ENCODE assay signal across 8 mouse cellular contexts in the genomic region with DNA sequence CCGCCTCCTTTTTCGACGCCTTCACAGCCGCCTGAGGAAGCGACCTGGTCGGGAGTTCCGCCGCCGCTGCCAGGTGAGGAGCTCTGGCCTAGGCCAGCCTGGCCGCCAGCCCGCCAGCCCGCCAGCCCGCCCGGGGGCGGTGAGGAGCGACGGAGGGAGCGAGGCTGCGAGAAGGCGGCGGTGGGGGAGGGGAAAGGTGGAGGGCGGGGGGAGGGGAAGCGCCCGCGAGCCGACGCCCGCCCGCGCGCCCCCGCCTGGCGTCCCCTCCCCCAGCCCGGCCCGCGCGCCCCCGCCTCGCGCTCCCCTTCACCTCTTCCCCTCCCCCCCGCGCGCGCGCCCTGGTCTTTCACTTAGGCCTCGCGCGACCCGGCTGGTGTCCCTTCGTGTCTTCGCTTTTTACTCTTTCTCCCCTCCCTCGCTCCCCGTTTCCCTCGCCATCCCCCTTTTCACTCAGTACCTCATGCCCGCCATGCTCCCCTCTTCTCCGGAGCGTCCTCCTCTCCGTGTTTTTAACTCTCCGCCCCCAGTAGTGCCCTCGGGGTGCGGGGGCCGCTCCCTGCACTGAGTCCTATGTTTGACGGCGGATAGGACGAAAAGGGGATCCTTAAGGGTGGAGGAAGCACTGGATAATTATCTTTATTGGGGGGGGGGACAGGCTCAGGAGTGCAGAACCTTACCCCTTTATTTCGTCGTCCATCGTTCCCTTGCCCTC. TPM values are rescaled to one million over a fixed set of nuclear protein-coding genes. Genes with fewer than 3 reads are reported as not detected.
DNase-seq lines count a peak whose midpoint lies in the region; ATAC-seq and TF ChIP-seq lines count a peak whose summit lies in the region.

No protein-coding gene starts in this region.

- under 1% methylated on average over 51 of the region's 68 CpGs for WGBS in heart, adult 2 months
- under 1% methylated on average over 32 of the region's 68 CpGs for WGBS in kidney, embryonic 15.5 days
- under 1% methylated on average over 36 of the region's 68 CpGs for WGBS in liver, embryonic 14.5 days (ENCODE audit: insufficient replicate concordance)
- WGBS in neural tube, embryonic 14.5 days = 0% methylated on average over 17 of the region's 68 CpGs

- peak; percentile 72 to 73 for DNase-seq in B cell, adult 2 months
- peak; percentile 48 to 66 for DNase-seq in adrenal gland, adult 18-20 months (ENCODE audit: low spot score in 2 of 2)
- DNase-seq in embryo, embryonic 11.5 days (ENCODE audit: low read depth, low spot score) = peak; percentile 65
- DNase-seq in heart, adult 2 months = no peak
- peak; percentile 36 to 46 (median 38) for DNase-seq in liver, embryonic 14.5 days (ENCODE audit: low read depth in 3 of 3, low spot score in 3 of 3)
- peak; percentile 87 for DNase-seq in thymus, postnatal 14 days

- peak overlapping the region; percentile 97 for H3K9ac ChIP-seq in heart, adult 2 months (ENCODE audit: low read depth, low read length)
- H3K9ac ChIP-seq in kidney, embryonic 15.5 days = peak overlapping the region; percentile 93
- H3K9ac ChIP-seq in liver, embryonic 14.5 days (replicated peaks) = peak overlapping the region; percentile 98
- H3K9ac ChIP-seq in neural tube, embryonic 14.5 days (replicated peaks; ENCODE audit: low read depth, low read length) = peak overlapping the region; percentile 92

- peak; percentile 55 for ATAC-seq in kidney, embryonic 15.5 days (replicated peaks; ENCODE audit: low FRiP score)
- ATAC-seq in liver, embryonic 14.5 days (ENCODE audit: insufficient read depth) = peak; percentile 32
- peak; percentile 35 for ATAC-seq in neural tube, embryonic 14.5 days (ENCODE audit: low read depth)

- peaks cover 26% of the 10 kb centered on the region for H3K36me3 ChIP-seq in heart, adult 2 months (ENCODE audit: control insufficient read depth, insufficient read depth, low read length)
- H3K36me3 ChIP-seq in kidney, embryonic 15.5 days = no peaks in the 10 kb centered on the region
- no peaks in the 10 kb centered on the region for H3K36me3 ChIP-seq in liver, embryonic 14.5 days (replicated peaks; ENCODE audit: control insufficient read depth, insufficient read depth, low read depth)
- no peaks in the 10 kb centered on the region for H3K36me3 ChIP-seq in neural tube, embryonic 14.5 days (ENCODE audit: control insufficient read depth, insufficient read depth, low read length)

- no peaks in the 10 kb centered on the region for H3K27me3 ChIP-seq in heart, adult 2 months (ENCODE audit: control insufficient read depth, insufficient read depth, low read length)
- no peaks in the 10 kb centered on the region for H3K27me3 ChIP-seq in kidney, embryonic 15.5 days
- H3K27me3 ChIP-seq in liver, embryonic 14.5 days (ENCODE audit: control insufficient read depth, insufficient read depth, low read length) = no peaks in the 10 kb centered on the region
- no peaks in the 10 kb centered on the region for H3K27me3 ChIP-seq in neural tube, embryonic 14.5 days (ENCODE audit: control insufficient read depth, insufficient read depth, low read length)

- H3K4me3 ChIP-seq in heart, adult 2 months = peak overlapping the region; percentile 73
- H3K4me3 ChIP-seq in kidney, embryonic 15.5 days (replicated peaks) = peak overlapping the region; percentile 87
- H3K4me3 ChIP-seq in liver, embryonic 14.5 days (ENCODE audit: insufficient read depth in 1 of 2, low read depth in 2 of 2, low read length in 2 of 2) = peak overlapping the region; percentile 78 to 81
- H3K4me3 ChIP-seq in neural tube, embryonic 14.5 days (ENCODE audit: low read depth, low read length) = peak overlapping the region; percentile 83

- H3K79me2 ChIP-seq in heart, adult 2 months (replicated peaks; ENCODE audit: control insufficient read depth, insufficient read depth, low read length) = peaks cover 9% of the 10 kb centered on the region

- intact Hi-C loops in heart, adult 2 months (cut with DNase I) = loop anchor here (2.0 to 10.0 kb wide), 4 partner anchors 29 to 171 kb away; a partner anchor contains a TSS

- TF ChIP-seq POLR2A in heart, adult 2 months (IDR thresholded peaks at IDR 0.05; ENCODE audit: insufficient read depth, low read depth, low read length) = no peak

- peak overlapping the region; percentile 81 for H3K4me2 ChIP-seq in kidney, embryonic 15.5 days
- H3K4me2 ChIP-seq in liver, embryonic 14.5 days (ENCODE audit: low read depth) = peak overlapping the region; percentile 95
- peak overlapping the region; percentile 79 for H3K4me2 ChIP-seq in neural tube, embryonic 14.5 days (ENCODE audit: low read depth, low read length)

- peak overlapping the region; percentile 93 for H3K27ac ChIP-seq in heart, adult 2 months
- H3K27ac ChIP-seq in kidney, embryonic 15.5 days = peak overlapping the region; percentile 94
- H3K27ac ChIP-seq in liver, embryonic 14.5 days = peak overlapping the region; percentile 90
- H3K27ac ChIP-seq in neural tube, embryonic 14.5 days (ENCODE audit: low read depth, low read length) = peak overlapping the region; percentile 96

- TF ChIP-seq CTCF in heart, adult 2 months (IDR thresholded peaks at IDR 0.05) = no peak
- no peak for TF ChIP-seq CTCF in liver, embryonic 14.5 days (IDR thresholded peaks at IDR 0.05; ENCODE audit: low read depth)

- peaks cover 7% of the 10 kb centered on the region for H3K4me1 ChIP-seq in heart, adult 2 months (ENCODE audit: control insufficient read depth, insufficient read depth, low read length)
- peaks cover 23% of the 10 kb centered on the region for H3K4me1 ChIP-seq in kidney, embryonic 15.5 days
- H3K4me1 ChIP-seq in liver, embryonic 14.5 days (replicated peaks; ENCODE audit: control insufficient read depth in 2 of 2, insufficient read depth in 2 of 2, low read length in 1 of 2) = peaks cover 19% of the 10 kb centered on the region in 2 experiments
- H3K4me1 ChIP-seq in neural tube, embryonic 14.5 days (ENCODE audit: control insufficient read depth, insufficient read depth, low read length) = peaks cover 18% of the 10 kb centered on the region

- no peak for TF ChIP-seq EP300 in heart, adult 2 months (IDR thresholded peaks at IDR 0.05; ENCODE audit: insufficient read depth, low read depth, low read length)
- TF ChIP-seq EP300 in liver, embryonic 14.5 days (IDR thresholded peaks at IDR 0.05; ENCODE audit: low read depth) = no peak

- no peaks in the 10 kb centered on the region for H3K9me3 ChIP-seq in kidney, embryonic 15.5 days (replicated peaks)
- no peaks in the 10 kb centered on the region for H3K9me3 ChIP-seq in liver, embryonic 14.5 days (ENCODE audit: control insufficient read depth, low read length)
- H3K9me3 ChIP-seq in neural tube, embryonic 14.5 days (ENCODE audit: control insufficient read depth, low read length) = no peaks in the 10 kb centered on the region

RNA-seq across cellular contexts. Expression of a gene that starts 0.5 kb away (rescaled TPM):
- total RNA-seq in adrenal gland, adult 18-20 months (2021) = 10 to 100 TPM; 50.0 to 64.5 TPM
- total RNA-seq in heart, adult 2 months (2021) = 10 to 100 TPM; 40.0 to 45.3 TPM
- 17.7 and 21.0 TPM in 2 replicates for polyA plus RNA-seq in heart, adult 2 months (2012; rRNA removed)
- 12.8 and 16.2 TPM in 2 replicates for polyA plus RNA-seq in kidney, embryonic 15.5 days (2015; fragmentation: Nextera tagmentation; extraction: Ambion mirVana)
- polyA plus RNA-seq in liver, embryonic 14.5 days (2012; rRNA removed) = 4.4 and 5.6 TPM in 2 replicates
- 2.2 and 3.2 TPM in 2 replicates for polyA plus RNA-seq in liver, embryonic 14.5 days (2014; fragmentation: Nextera tagmentation; extraction: Ambion mirVana)
- 14.3 and 21.6 TPM in 2 replicates for polyA plus RNA-seq in neural tube, embryonic 14.5 days (2014; fragmentation: Nextera tagmentation; extraction: Ambion mirVana)

RNA-seq across cellular contexts. Expression of a gene that starts 28.5 kb away (rescaled TPM):
- 1 to 10 TPM; 8.6 to 9.1 TPM for total RNA-seq in adrenal gland, adult 18-20 months (2021)
- total RNA-seq in heart, adult 2 months (2021) = 10 to 100 TPM; 35.7 to 36.5 TPM
- polyA plus RNA-seq in heart, adult 2 months (2012; rRNA removed) = 45.6 and 45.9 TPM in 2 replicates
- 3.9 and 4.1 TPM in 2 replicates for polyA plus RNA-seq in kidney, embryonic 15.5 days (2015; fragmentation: Nextera tagmentation; extraction: Ambion mirVana)
- polyA plus RNA-seq in liver, embryonic 14.5 days (2012; rRNA removed) = 3.9 and 4.6 TPM in 2 replicates
- 1.0 and 1.6 TPM in 2 replicates for polyA plus RNA-seq in liver, embryonic 14.5 days (2014; fragmentation: Nextera tagmentation; extraction: Ambion mirVana)
- 7.3 and 8.5 TPM in 2 replicates for polyA plus RNA-seq in neural tube, embryonic 14.5 days (2014; fragmentation: Nextera tagmentation; extraction: Ambion mirVana)

RNA-seq across cellular contexts. Expression of a gene that starts 39.5 kb away (rescaled TPM):
- total RNA-seq in adrenal gland, adult 18-20 months (2021) = 10 to 100 TPM; 48.5 to 51.0 TPM
- 10 to 100 TPM; 16.6 to 17.1 TPM for total RNA-seq in heart, adult 2 months (2021)
- polyA plus RNA-seq in heart, adult 2 months (2012; rRNA removed) = 32.9 and 33.7 TPM in 2 replicates
- polyA plus RNA-seq in kidney, embryonic 15.5 days (2015; fragmentation: Nextera tagmentation; extraction: Ambion mirVana) = 26.1 and 26.7 TPM in 2 replicates
- 7.6 and 8.9 TPM in 2 replicates for polyA plus RNA-seq in liver, embryonic 14.5 days (2012; rRNA removed)
- polyA plus RNA-seq in liver, embryonic 14.5 days (2014; fragmentation: Nextera tagmentation; extraction: Ambion mirVana) = 3.2 TPM in 2 replicates
- 11.6 and 12.6 TPM in 2 replicates for polyA plus RNA-seq in neural tube, embryonic 14.5 days (2014; fragmentation: Nextera tagmentation; extraction: Ambion mirVana)

RNA-seq across cellular contexts. Expression of a gene that starts 45.5 kb away (rescaled TPM):
- 100 to 1,000 TPM; 115 to 116 TPM for total RNA-seq in adrenal gland, adult 18-20 months (2021)
- total RNA-seq in heart, adult 2 months (2021) = 10 to 100 TPM; 67.6 to 75.5 TPM
- 57.3 and 83.7 TPM in 2 replicates for polyA plus RNA-seq in heart, adult 2 months (2012; rRNA removed)
- polyA plus RNA-seq in kidney, embryonic 15.5 days (2015; fragmentation: Nextera tagmentation; extraction: Ambion mirVana) = 101 and 104 TPM in 2 replicates
- polyA plus RNA-seq in liver, embryonic 14.5 days (2012; rRNA removed) = 9.8 and 10.8 TPM in 2 replicates
- 24.1 and 24.9 TPM in 2 replicates for polyA plus RNA-seq in liver, embryonic 14.5 days (2014; fragmentation: Nextera tagmentation; extraction: Ambion mirVana)
- 41.2 and 46.0 TPM in 2 replicates for polyA plus RNA-seq in neural tube, embryonic 14.5 days (2014; fragmentation: Nextera tagmentation; extraction: Ambion mirVana)

RNA-seq across cellular contexts. Expression of a gene that starts 50.2 kb away (rescaled TPM):
- total RNA-seq in adrenal gland, adult 18-20 months (2021) = under 1 TPM; 0.36 to 0.38 TPM
- under 1 TPM; 0.14 to 0.16 TPM for total RNA-seq in heart, adult 2 months (2021)
- polyA plus RNA-seq in heart, adult 2 months (2012; rRNA removed) = 0.53 and 0.55 TPM in 2 replicates
- 3.7 and 6.9 TPM in 2 replicates for polyA plus RNA-seq in kidney, embryonic 15.5 days (2015; fragmentation: Nextera tagmentation; extraction: Ambion mirVana)
- polyA plus RNA-seq in liver, embryonic 14.5 days (2012; rRNA removed) = 0.15 and 0.27 TPM in 2 replicates
- 0.24 and 0.28 TPM in 2 replicates for polyA plus RNA-seq in liver, embryonic 14.5 days (2014; fragmentation: Nextera tagmentation; extraction: Ambion mirVana)
- polyA plus RNA-seq in neural tube, embryonic 14.5 days (2014; fragmentation: Nextera tagmentation; extraction: Ambion mirVana) = 1.3 and 2.4 TPM in 2 replicates

Comparison
In these comparisons a context has a peak if more than half of its experiments do, and no peak if none do; other contexts are left out.
1. DNase-seq: peak in B cell, adult 2 months (2 of 2), adrenal gland, adult 18-20 months (2 of 2), embryo, embryonic 11.5 days (single experiment), liver, embryonic 14.5 days (3 of 3) and thymus, postnatal 14 days (single experiment); none in heart, adult 2 months (0 of 2).
2. Peak in every context shown above with its lines, with median percentiles within 50 percentile points of each other: H3K27ac ChIP-seq, H3K4me3 ChIP-seq, H3K9ac ChIP-seq, ATAC-seq and H3K4me2 ChIP-seq.